Mouse (Mus musculus): ENCODE results near the gene Srcap. TPM values are rescaled to one million over a fixed set of nuclear protein-coding genes. Genes with fewer than 3 reads are reported as not detected.
A peak's percentile ranks its signal among the peaks of the same experiment; 100 is the strongest.

Gene Srcap
- polyA plus RNA-seq, 1 experiment from 2014 or later: 59.4 TPM

- H3K36me3 ChIP-seq (ENCODE audit: control insufficient read depth, insufficient read depth, low read length): peaks cover 17% of the 10 kb centered on the region
- no peak overlapping the region for H3K27ac ChIP-seq (replicated peaks; ENCODE audit: low read depth, low read length)
Observed at GRCm38 (mm10) chr7:127588901-127589300, 77.1 kb downstream of the Srcap start.

GRCm38 (mm10) chr7:127589637-127590036 lies 77.9 kb downstream of the Srcap start:
- no peak for DNase-seq (ENCODE audit: low spot score)
- Histone ChIP-seq H3K4me2 (ENCODE audit: low read depth, severe bottlenecking) (peak overlapping the region; percentile 72; the same call in 1 of the 2 replicates), H3K4me1 (ENCODE audit: control insufficient read depth, insufficient read depth, low read length) (peaks cover 3% of the 10 kb centered on the region), H3K27ac (replicated peaks; ENCODE audit: low read depth, low read length) (no peak overlapping the region), H3K4me3 (ENCODE audit: low read depth, low read length) (peak overlapping the region; percentile 91; the same call in 1 of the 2 replicates), H3K9me3 (ENCODE audit: control insufficient read depth, low read length) (no peaks in the 10 kb centered on the region), H3K9ac (ENCODE audit: low read length) (no peak overlapping the region), H3K36me3 (ENCODE audit: control insufficient read depth, insufficient read depth, low read length) (peaks cover 20% of the 10 kb centered on the region), H3K27me3 (ENCODE audit: control insufficient read depth, insufficient read depth, low read length) (no peaks in the 10 kb centered on the region)
- WGBS: 94% methylated on average over 9 of the region's 9 CpGs
- ATAC-seq (ENCODE audit: insufficient number of reproducible peaks, low FRiP score, low TSS enrichment, low read depth): no peak

More at GRCm38 (mm10) chr7:127588901-127589300, 77.1 kb downstream of the Srcap start:
- DNase-seq (ENCODE audit: low spot score): no peak
- Histone ChIP-seq H3K9ac (ENCODE audit: low read length) (peak overlapping the region; percentile 79), H3K4me1 (ENCODE audit: control insufficient read depth, insufficient read depth, low read length) (peaks cover 3% of the 10 kb centered on the region), H3K9me3 (ENCODE audit: control insufficient read depth, low read length) (no peaks in the 10 kb centered on the region), H3K4me3 (ENCODE audit: low read depth, low read length) (peak overlapping the region; percentile 91), H3K4me2 (ENCODE audit: low read depth, severe bottlenecking) (peak overlapping the region; percentile 72), H3K27me3 (ENCODE audit: control insufficient read depth, insufficient read depth, low read length) (no peaks in the 10 kb centered on the region)
- 6% methylated on average over 29 of the region's 29 CpGs for WGBS
- ATAC-seq (ENCODE audit: insufficient number of reproducible peaks, low FRiP score, low TSS enrichment, low read depth): no peak

GRCm38 (mm10) chr7:127591108-127591507 lies 79.3 kb downstream of the Srcap start:
- Histone ChIP-seq H3K9ac (ENCODE audit: low read length) (no peak overlapping the region), H3K36me3 (ENCODE audit: control insufficient read depth, insufficient read depth, low read length) (peaks cover 32% of the 10 kb centered on the region), H3K4me1 (ENCODE audit: control insufficient read depth, insufficient read depth, low read length) (peaks cover 3% of the 10 kb centered on the region), H3K4me2 (ENCODE audit: low read depth, severe bottlenecking) (no peak overlapping the region), H3K9me3 (ENCODE audit: control insufficient read depth, low read length) (no peaks in the 10 kb centered on the region), H3K4me3 (ENCODE audit: low read depth, low read length) (no peak overlapping the region), H3K27me3 (ENCODE audit: control insufficient read depth, insufficient read depth, low read length) (no peaks in the 10 kb centered on the region), H3K27ac (replicated peaks; ENCODE audit: low read depth, low read length) (no peak overlapping the region)
- WGBS: 95% methylated on average over 10 of the region's 10 CpGs
- no peak for ATAC-seq (ENCODE audit: insufficient number of reproducible peaks, low FRiP score, low TSS enrichment, low read depth)
- DNase-seq (ENCODE audit: low spot score): no peak

- ATAC-seq (ENCODE audit: insufficient number of reproducible peaks, low FRiP score, low TSS enrichment, low read depth): no peak
- Histone ChIP-seq H3K4me2 (ENCODE audit: low read depth, severe bottlenecking) (no peak overlapping the region), H3K9me3 (ENCODE audit: control insufficient read depth, low read length) (no peaks in the 10 kb centered on the region), H3K27ac (replicated peaks; ENCODE audit: low read depth, low read length) (no peak overlapping the region), H3K27me3 (ENCODE audit: control insufficient read depth, insufficient read depth, low read length) (no peaks in the 10 kb centered on the region), H3K9ac (ENCODE audit: low read length) (no peak overlapping the region), H3K36me3 (ENCODE audit: control insufficient read depth, insufficient read depth, low read length) (peaks cover 44% of the 10 kb centered on the region), H3K4me1 (ENCODE audit: control insufficient read depth, insufficient read depth, low read length) (peaks cover 3% of the 10 kb centered on the region), H3K4me3 (ENCODE audit: low read depth, low read length) (no peak overlapping the region)
- no peak for DNase-seq (ENCODE audit: low spot score)
- 87% methylated on average over 14 of the region's 14 CpGs for whole genome bisulfite sequencing
Observed at GRCm38 (mm10) chr7:127592575-127592974, 80.8 kb downstream of the Srcap start.

GRCm38 (mm10) chr7:127596747-127597146 lies 85.0 kb downstream of the Srcap start:
- Histone ChIP-seq H3K9me3 (ENCODE audit: control insufficient read depth, low read length) (no peaks in the 10 kb centered on the region), H3K27me3 (ENCODE audit: control insufficient read depth, insufficient read depth, low read length) (no peaks in the 10 kb centered on the region), H3K9ac (ENCODE audit: low read length) (no peak overlapping the region), H3K4me3 (ENCODE audit: low read depth, low read length) (no peak overlapping the region), H3K27ac (replicated peaks; ENCODE audit: low read depth, low read length) (no peak overlapping the region), H3K4me1 (ENCODE audit: control insufficient read depth, insufficient read depth, low read length) (no peaks in the 10 kb centered on the region), H3K4me2 (ENCODE audit: low read depth, severe bottlenecking) (no peak overlapping the region), H3K36me3 (ENCODE audit: control insufficient read depth, insufficient read depth, low read length) (peaks cover 56% of the 10 kb centered on the region)
- DNase-seq (ENCODE audit: low spot score): no peak
- ATAC-seq (ENCODE audit: insufficient number of reproducible peaks, low FRiP score, low TSS enrichment, low read depth): no peak
- WGBS: 93% methylated on average over 17 of the region's 17 CpGs

GRCm38 (mm10) chr7:127600612-127601011 lies 88.8 kb downstream of the Srcap start:
- Histone ChIP-seq H3K27ac (replicated peaks; ENCODE audit: low read depth, low read length) (no peak overlapping the region), H3K36me3 (ENCODE audit: control insufficient read depth, insufficient read depth, low read length) (peaks cover 45% of the 10 kb centered on the region), H3K27me3 (ENCODE audit: control insufficient read depth, insufficient read depth, low read length) (no peaks in the 10 kb centered on the region), H3K9me3 (ENCODE audit: control insufficient read depth, low read length) (no peaks in the 10 kb centered on the region), H3K4me2 (ENCODE audit: low read depth, severe bottlenecking) (no peak overlapping the region), H3K9ac (ENCODE audit: low read length) (no peak overlapping the region), H3K4me1 (ENCODE audit: control insufficient read depth, insufficient read depth, low read length) (no peaks in the 10 kb centered on the region), H3K4me3 (ENCODE audit: low read depth, low read length) (no peak overlapping the region)
- DNase-seq (ENCODE audit: low spot score): no peak
- ATAC-seq (ENCODE audit: insufficient number of reproducible peaks, low FRiP score, low TSS enrichment, low read depth): no peak
- 96% methylated on average over 7 of the region's 7 CpGs for WGBS

GRCm38 (mm10) chr7:127601735-127602134 lies 90.0 kb downstream of the Srcap start:
- ATAC-seq (ENCODE audit: insufficient number of reproducible peaks, low FRiP score, low TSS enrichment, low read depth): no peak
- Histone ChIP-seq H3K9ac (ENCODE audit: low read length) (no peak overlapping the region), H3K4me2 (ENCODE audit: low read depth, severe bottlenecking) (no peak overlapping the region), H3K27me3 (ENCODE audit: control insufficient read depth, insufficient read depth, low read length) (no peaks in the 10 kb centered on the region), H3K4me1 (ENCODE audit: control insufficient read depth, insufficient read depth, low read length) (no peaks in the 10 kb centered on the region), H3K9me3 (ENCODE audit: control insufficient read depth, low read length) (no peaks in the 10 kb centered on the region), H3K4me3 (ENCODE audit: low read depth, low read length) (no peak overlapping the region), H3K36me3 (ENCODE audit: control insufficient read depth, insufficient read depth, low read length) (peaks cover 37% of the 10 kb centered on the region), H3K27ac (replicated peaks; ENCODE audit: low read depth, low read length) (no peak overlapping the region)
- WGBS: 85% methylated on average over 4 of the region's 4 CpGs
- no peak for DNase-seq (ENCODE audit: low spot score)

GRCm38 (mm10) chr7:127602903-127603302 lies 91.1 kb downstream of the Srcap start:
- ATAC-seq (ENCODE audit: insufficient number of reproducible peaks, low FRiP score, low TSS enrichment, low read depth): no peak

GRCm38 (mm10) chr7:127604256-127604655 lies 92.5 kb downstream of the Srcap start:
- peaks cover 27% of the 10 kb centered on the region for H3K36me3 ChIP-seq (ENCODE audit: control insufficient read depth, insufficient read depth, low read length)
- no peaks in the 10 kb centered on the region for H3K4me1 ChIP-seq (ENCODE audit: control insufficient read depth, insufficient read depth, low read length)
- ATAC-seq (ENCODE audit: insufficient number of reproducible peaks, low FRiP score, low TSS enrichment, low read depth) (no peak), DNase-seq (ENCODE audit: low spot score) (no peak)
- H3K4me2 ChIP-seq (ENCODE audit: low read depth, severe bottlenecking): no peak overlapping the region
- H3K9me3 ChIP-seq (ENCODE audit: control insufficient read depth, low read length): no peaks in the 10 kb centered on the region
- no peaks in the 10 kb centered on the region for H3K27me3 ChIP-seq (ENCODE audit: control insufficient read depth, insufficient read depth, low read length)
- no peak overlapping the region for H3K9ac ChIP-seq (ENCODE audit: low read length)
- WGBS: 89% methylated on average over 10 of the region's 10 CpGs
- H3K4me3 ChIP-seq (ENCODE audit: low read depth, low read length): no peak overlapping the region
- H3K27ac ChIP-seq (replicated peaks; ENCODE audit: low read depth, low read length): no peak overlapping the region

More at GRCm38 (mm10) chr7:127602903-127603302, 91.1 kb downstream of the Srcap start:
- H3K9ac ChIP-seq (ENCODE audit: low read length): no peak overlapping the region
- no peak overlapping the region for H3K4me3 ChIP-seq (ENCODE audit: low read depth, low read length)
- peaks cover 26% of the 10 kb centered on the region for H3K36me3 ChIP-seq (ENCODE audit: control insufficient read depth, insufficient read depth, low read length)
- H3K4me1 ChIP-seq (ENCODE audit: control insufficient read depth, insufficient read depth, low read length): no peaks in the 10 kb centered on the region
- H3K9me3 ChIP-seq (ENCODE audit: control insufficient read depth, low read length): no peaks in the 10 kb centered on the region
- no peak overlapping the region for H3K4me2 ChIP-seq (ENCODE audit: low read depth, severe bottlenecking)
- H3K27ac ChIP-seq (replicated peaks; ENCODE audit: low read depth, low read length): no peak overlapping the region
- no peak for DNase-seq (ENCODE audit: low spot score)
- 90% methylated on average over 2 of the region's 2 CpGs for WGBS
- no peaks in the 10 kb centered on the region for H3K27me3 ChIP-seq (ENCODE audit: control insufficient read depth, insufficient read depth, low read length)
